14 mouse cellular contexts compared by ENCODE assay signal in the genomic region with DNA sequence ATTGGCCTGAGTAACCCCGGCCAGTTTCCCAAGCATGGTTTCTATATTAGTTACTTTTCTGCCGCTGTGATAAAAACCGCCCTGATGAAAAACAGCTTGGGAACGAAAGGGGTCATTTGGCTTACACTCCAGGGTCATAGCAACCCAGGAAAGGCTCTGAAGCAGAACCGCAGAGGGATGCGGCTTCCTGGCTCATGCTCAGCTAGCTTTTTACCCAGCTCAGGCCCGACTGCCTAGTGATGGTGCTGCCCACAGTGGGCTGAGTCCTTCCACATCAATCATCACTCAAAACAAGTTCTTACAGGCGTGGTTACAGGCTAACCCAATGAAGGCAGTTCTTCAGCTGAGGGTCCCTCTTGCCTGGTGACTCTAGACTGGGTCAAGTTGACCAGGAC.
"Had no signal": no experiment of that assay in that cellular context is flagged by ENCODE, and none has a peak within 500 bp of the region (broad histone marks: within the 10 kb centered on the region; RNA-seq: fewer than 3 reads in every experiment).

No protein-coding gene starts in this region.

- ATAC-seq: intestine, embryonic 15.5 days; liver, postnatal 0 days had no signal

- H3K4me1 ChIP-seq: intestine, embryonic 15.5 days; liver, embryonic 13.5 days; lung, embryonic 15.5 days; megakaryocyte, embryonic 14.5 days; midbrain, embryonic 12.5 days had no signal

- H3K9me3 ChIP-seq: intestine, embryonic 15.5 days; lung, embryonic 15.5 days; midbrain, embryonic 12.5 days had no signal

- DNase-seq: liver; liver, embryonic 13.5 days; liver, postnatal 0 days; lung, postnatal 14 days; retina, postnatal 1 day; right cerebral cortex, postnatal 4 days; spleen, adult 18-20 months; thymus, postnatal 36 days had no signal

- H3K27me3 ChIP-seq: intestine, embryonic 15.5 days; liver, embryonic 13.5 days; lung, embryonic 15.5 days; megakaryocyte, embryonic 14.5 days; midbrain, embryonic 12.5 days had no signal

- H3K9ac ChIP-seq: intestine, embryonic 15.5 days; liver, embryonic 13.5 days; liver, postnatal 0 days; lung, embryonic 15.5 days; midbrain, embryonic 12.5 days had no signal

- H3K27ac ChIP-seq: intestine, embryonic 15.5 days; left cerebral cortex, adult 2 months; liver, embryonic 13.5 days; lung, embryonic 15.5 days; macrophage; midbrain, embryonic 12.5 days had no signal

- H3K4me3 ChIP-seq: intestine, embryonic 15.5 days; left cerebral cortex, adult 2 months; liver, embryonic 13.5 days; lung, embryonic 15.5 days; megakaryocyte, embryonic 14.5 days; midbrain, embryonic 12.5 days had no signal

- H3K36me3 ChIP-seq: intestine, embryonic 15.5 days; liver, embryonic 13.5 days; lung, embryonic 15.5 days; midbrain, embryonic 12.5 days had no signal

- H3K4me2 ChIP-seq: intestine, embryonic 15.5 days; liver, embryonic 13.5 days; lung, embryonic 15.5 days; midbrain, embryonic 12.5 days had no signal
